Mouse (Mus musculus): ENCODE measurements at regions not wholly inside any gene's neighbourhood (a gene's known extent, or its start where the extent isn't known, plus 50 kb on each side); places are given as distances from the start of the nearest gene placed in this dataset.

- no peak overlapping the region for H3K4me2 ChIP-seq (replicated peaks; ENCODE audit: low read depth, low read length)
- WGBS = 95% methylated on average over 7 of the region's 7 CpGs
- no peaks in the 10 kb centered on the region for H3K27me3 ChIP-seq (ENCODE audit: control insufficient read depth, insufficient read depth, low read length)
- H3K4me3 ChIP-seq (ENCODE audit: low read depth, low read length) = no peak overlapping the region
- H3K36me3 ChIP-seq (ENCODE audit: control insufficient read depth, insufficient read depth, low read length) = no peaks in the 10 kb centered on the region
- H3K27ac ChIP-seq (ENCODE audit: low read depth, low read length) = no peak overlapping the region
- no peaks in the 10 kb centered on the region for H3K4me1 ChIP-seq (replicated peaks; ENCODE audit: control insufficient read depth, insufficient read depth, low read length)
- ATAC-seq (ENCODE audit: low FRiP score) = no peak
- H3K9me3 ChIP-seq (ENCODE audit: control insufficient read depth, low read length) = no peaks in the 10 kb centered on the region
- H3K9ac ChIP-seq (ENCODE audit: low read depth, low read length) = no peak overlapping the region
- no peak for DNase-seq (ENCODE audit: low spot score)
These were observed 90.6 kb upstream of the Dapk1 start for GRCm38 (mm10) chr13:60511101-60511500.

DNA sequence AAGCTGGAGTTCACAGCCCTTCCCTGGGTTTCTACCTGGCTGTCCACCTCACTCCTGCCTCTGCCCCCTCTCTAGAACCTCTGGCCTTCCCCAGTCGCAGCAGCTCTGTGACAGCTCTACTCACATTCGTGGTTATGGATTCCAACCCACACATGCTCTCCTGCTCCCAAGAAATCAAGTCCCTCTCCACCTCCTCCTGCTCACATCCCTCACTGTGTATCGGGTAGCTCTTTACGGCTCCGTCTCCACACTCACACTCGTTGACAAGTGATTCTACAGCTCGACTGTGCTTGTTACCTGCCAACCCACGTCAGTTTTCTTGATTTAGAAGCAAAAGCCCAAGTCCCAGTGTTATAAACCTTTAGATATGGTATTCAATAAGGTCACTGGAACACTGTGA is 90.1 kb upstream of the Dapk1 start:
- H3K9me3 ChIP-seq (ENCODE audit: control insufficient read depth, low read length) = no peaks in the 10 kb centered on the region
- H3K36me3 ChIP-seq (ENCODE audit: control insufficient read depth, insufficient read depth, low read length) = no peaks in the 10 kb centered on the region
- no peaks in the 10 kb centered on the region for H3K27me3 ChIP-seq (ENCODE audit: control insufficient read depth, insufficient read depth, low read length)
- H3K4me1 ChIP-seq (replicated peaks; ENCODE audit: control insufficient read depth, insufficient read depth, low read length) = no peaks in the 10 kb centered on the region
- no peak overlapping the region for H3K4me3 ChIP-seq (ENCODE audit: low read depth, low read length)
- ATAC-seq (ENCODE audit: low FRiP score) (no peak), DNase-seq (ENCODE audit: low spot score) (no peak)
- H3K9ac ChIP-seq (ENCODE audit: low read depth, low read length) = no peak overlapping the region
- no peak overlapping the region for H3K27ac ChIP-seq (ENCODE audit: low read depth, low read length)
- WGBS = 90% methylated on average over 8 of the region's 8 CpGs
- H3K4me2 ChIP-seq (replicated peaks; ENCODE audit: low read depth, low read length) = no peak overlapping the region

DNA sequence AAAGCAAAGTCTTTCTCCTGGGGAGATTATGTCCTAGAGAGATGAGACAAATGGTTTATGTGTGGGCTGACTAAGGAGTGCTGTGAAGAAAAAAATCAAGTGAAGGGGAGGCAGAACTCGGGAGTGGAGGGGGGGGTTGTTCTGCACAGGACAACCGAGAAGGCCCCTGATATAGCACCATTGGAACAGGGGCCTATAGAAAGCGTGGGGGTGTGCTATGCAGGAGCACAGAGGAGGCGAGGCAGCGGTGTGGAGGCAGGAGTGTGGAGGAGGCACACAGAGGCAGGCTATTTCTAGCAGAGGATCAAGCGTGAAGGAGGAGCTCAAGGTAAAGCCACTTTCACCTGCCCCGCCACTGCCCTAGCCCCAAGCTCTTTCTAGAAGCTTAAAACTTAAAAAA is 88.0 kb upstream of the Dapk1 start:
- Histone ChIP-seq H3K27me3 (ENCODE audit: control insufficient read depth, insufficient read depth, low read length) (no peaks in the 10 kb centered on the region), H3K4me1 (replicated peaks; ENCODE audit: control insufficient read depth, insufficient read depth, low read length) (no peaks in the 10 kb centered on the region), H3K9ac (ENCODE audit: low read depth, low read length) (no peak overlapping the region), H3K9me3 (ENCODE audit: control insufficient read depth, low read length) (no peaks in the 10 kb centered on the region), H3K27ac (ENCODE audit: low read depth, low read length) (no peak overlapping the region), H3K4me2 (replicated peaks; ENCODE audit: low read depth, low read length) (no peak overlapping the region), H3K36me3 (ENCODE audit: control insufficient read depth, insufficient read depth, low read length) (no peaks in the 10 kb centered on the region), H3K4me3 (ENCODE audit: low read depth, low read length) (no peak overlapping the region)
- ATAC-seq (ENCODE audit: low FRiP score) (no peak), DNase-seq (ENCODE audit: low spot score) (no peak)
- WGBS = 56% methylated on average over 7 of the region's 7 CpGs

- no peak overlapping the region for H3K4me2 ChIP-seq (replicated peaks; ENCODE audit: low read depth, low read length)
- H3K4me3 ChIP-seq (ENCODE audit: low read depth, low read length) = no peak overlapping the region
- H3K9ac ChIP-seq (ENCODE audit: low read depth, low read length) = no peak overlapping the region
- no peak for DNase-seq (ENCODE audit: low spot score)
- H3K4me1 ChIP-seq (replicated peaks; ENCODE audit: control insufficient read depth, insufficient read depth, low read length) = no peaks in the 10 kb centered on the region
- ATAC-seq (ENCODE audit: low FRiP score) = no peak
- no peaks in the 10 kb centered on the region for H3K27me3 ChIP-seq (ENCODE audit: control insufficient read depth, insufficient read depth, low read length)
- no peak overlapping the region for H3K27ac ChIP-seq (ENCODE audit: low read depth, low read length)
- no peaks in the 10 kb centered on the region for H3K36me3 ChIP-seq (ENCODE audit: control insufficient read depth, insufficient read depth, low read length)
- WGBS = 93% methylated on average over 9 of the region's 9 CpGs
- no peaks in the 10 kb centered on the region for H3K9me3 ChIP-seq (ENCODE audit: control insufficient read depth, low read length)
These were observed 86.9 kb upstream of the Dapk1 start for GRCm38 (mm10) chr13:60514806-60515205.

- ATAC-seq (ENCODE audit: low FRiP score) (no peak), DNase-seq (ENCODE audit: low spot score) (no peak)
- Histone ChIP-seq H3K36me3 (ENCODE audit: control insufficient read depth, insufficient read depth, low read length) (no peaks in the 10 kb centered on the region), H3K9me3 (ENCODE audit: control insufficient read depth, low read length) (no peaks in the 10 kb centered on the region), H3K9ac (ENCODE audit: low read depth, low read length) (no peak overlapping the region), H3K4me2 (replicated peaks; ENCODE audit: low read depth, low read length) (no peak overlapping the region), H3K4me3 (ENCODE audit: low read depth, low read length) (no peak overlapping the region), H3K4me1 (replicated peaks; ENCODE audit: control insufficient read depth, insufficient read depth, low read length) (no peaks in the 10 kb centered on the region), H3K27ac (ENCODE audit: low read depth, low read length) (no peak overlapping the region), H3K27me3 (ENCODE audit: control insufficient read depth, insufficient read depth, low read length) (no peaks in the 10 kb centered on the region)
- WGBS = 86% methylated on average over 2 of the region's 2 CpGs
These were observed 83.7 kb upstream of the Dapk1 start for GRCm38 (mm10) chr13:60518010-60518409.

DNA sequence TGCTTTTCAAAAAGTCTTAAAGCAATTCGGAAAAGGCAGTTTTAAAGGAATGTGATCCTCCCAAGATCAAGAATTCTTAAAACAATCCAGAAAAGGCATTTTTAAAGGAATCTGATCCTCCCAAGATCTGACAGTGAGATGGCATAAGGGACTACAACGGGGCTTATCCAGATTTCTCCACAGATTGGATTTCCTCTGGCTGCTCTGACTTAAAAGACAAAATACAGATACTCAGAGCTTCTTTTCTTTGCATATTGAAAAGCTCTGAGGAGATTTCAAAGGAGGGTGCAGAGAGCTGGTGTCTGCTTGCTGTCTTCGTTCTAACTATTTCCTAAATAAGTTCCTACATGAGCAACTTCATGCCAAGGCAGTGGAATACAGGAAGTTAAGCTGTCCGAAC is 82.0 kb upstream of the Dapk1 start:
- H3K27ac ChIP-seq (ENCODE audit: low read depth, low read length) = no peak overlapping the region
- no peaks in the 10 kb centered on the region for H3K36me3 ChIP-seq (ENCODE audit: control insufficient read depth, insufficient read depth, low read length)
- no peak overlapping the region for H3K4me3 ChIP-seq (ENCODE audit: low read depth, low read length)
- no peak overlapping the region for H3K4me2 ChIP-seq (replicated peaks; ENCODE audit: low read depth, low read length)
- no peaks in the 10 kb centered on the region for H3K9me3 ChIP-seq (ENCODE audit: control insufficient read depth, low read length)
- no peaks in the 10 kb centered on the region for H3K4me1 ChIP-seq (replicated peaks; ENCODE audit: control insufficient read depth, insufficient read depth, low read length)
- WGBS = 81% methylated on average over 4 of the region's 4 CpGs
- no peak overlapping the region for H3K9ac ChIP-seq (ENCODE audit: low read depth, low read length)
- H3K27me3 ChIP-seq (ENCODE audit: control insufficient read depth, insufficient read depth, low read length) = no peaks in the 10 kb centered on the region
- DNase-seq (ENCODE audit: low spot score) (no peak), ATAC-seq (ENCODE audit: low FRiP score) (no peak)

DNA sequence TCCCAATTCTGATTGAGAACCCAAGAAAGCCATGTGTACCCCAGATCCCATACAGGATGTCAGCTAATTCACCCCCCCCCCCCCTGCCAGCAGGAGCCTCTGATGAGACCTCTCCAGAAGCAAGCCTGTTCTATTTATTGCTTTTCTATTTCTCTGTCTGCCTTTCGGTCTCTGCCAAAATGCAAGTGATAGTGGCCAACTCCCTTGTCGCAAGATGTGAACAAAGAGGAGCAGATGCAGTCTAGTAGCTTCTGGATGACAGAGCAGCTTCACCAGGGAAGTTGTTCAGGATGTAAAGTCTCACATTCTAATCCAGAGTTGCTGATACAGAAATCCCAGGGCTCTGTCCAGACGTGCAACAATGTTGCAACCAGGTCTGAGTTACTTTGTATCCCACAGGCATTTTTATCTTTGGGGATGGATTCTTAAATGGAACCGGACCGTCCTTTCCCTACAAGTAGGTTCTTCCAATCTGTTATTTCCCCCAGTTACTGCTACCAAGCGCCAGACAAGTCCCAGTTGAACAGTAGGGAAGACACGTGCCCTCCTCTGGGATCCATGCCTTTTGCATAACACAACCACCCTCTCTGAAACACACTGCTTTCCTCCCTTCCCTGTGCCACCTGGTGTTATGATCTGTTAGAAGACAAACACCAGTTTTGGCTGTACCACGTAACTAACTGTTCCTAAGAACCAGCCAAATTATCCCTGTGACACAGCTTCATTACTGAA is 78.9 kb upstream of the Dapk1 start:
- no peak for DNase-seq (ENCODE audit: low spot score)
- Histone ChIP-seq H3K36me3 (ENCODE audit: control insufficient read depth, insufficient read depth, low read length) (no peaks in the 10 kb centered on the region), H3K4me2 (replicated peaks; ENCODE audit: low read depth, low read length) (no peak overlapping the region), H3K27ac (ENCODE audit: low read depth, low read length) (no peak overlapping the region), H3K4me1 (replicated peaks; ENCODE audit: control insufficient read depth, insufficient read depth, low read length) (no peaks in the 10 kb centered on the region), H3K27me3 (ENCODE audit: control insufficient read depth, insufficient read depth, low read length) (no peaks in the 10 kb centered on the region), H3K9me3 (ENCODE audit: control insufficient read depth, low read length) (no peaks in the 10 kb centered on the region), H3K9ac (ENCODE audit: low read depth, low read length) (no peak overlapping the region), H3K4me3 (ENCODE audit: low read depth, low read length) (no peak overlapping the region)
- no peak for ATAC-seq (ENCODE audit: low FRiP score)
- WGBS = 75% methylated on average over 8 of the region's 8 CpGs

GRCm38 (mm10) chr13:60527806-60528205 is 73.9 kb upstream of the Dapk1 start:
- H3K4me2 ChIP-seq (replicated peaks; ENCODE audit: low read depth, low read length) = no peak overlapping the region
- no peaks in the 10 kb centered on the region for H3K27me3 ChIP-seq (ENCODE audit: control insufficient read depth, insufficient read depth, low read length)
- no peak overlapping the region for H3K27ac ChIP-seq (ENCODE audit: low read depth, low read length)
- H3K9me3 ChIP-seq (ENCODE audit: control insufficient read depth, low read length) = no peaks in the 10 kb centered on the region
- no peaks in the 10 kb centered on the region for H3K4me1 ChIP-seq (replicated peaks; ENCODE audit: control insufficient read depth, insufficient read depth, low read length)
- DNase-seq (ENCODE audit: low spot score) (no peak), ATAC-seq (ENCODE audit: low FRiP score) (no peak)
- 82% methylated on average over 2 of the region's 2 CpGs for WGBS
- no peak overlapping the region for H3K9ac ChIP-seq (ENCODE audit: low read depth, low read length)
- no peaks in the 10 kb centered on the region for H3K36me3 ChIP-seq (ENCODE audit: control insufficient read depth, insufficient read depth, low read length)
- H3K4me3 ChIP-seq (ENCODE audit: low read depth, low read length) = no peak overlapping the region

DNA sequence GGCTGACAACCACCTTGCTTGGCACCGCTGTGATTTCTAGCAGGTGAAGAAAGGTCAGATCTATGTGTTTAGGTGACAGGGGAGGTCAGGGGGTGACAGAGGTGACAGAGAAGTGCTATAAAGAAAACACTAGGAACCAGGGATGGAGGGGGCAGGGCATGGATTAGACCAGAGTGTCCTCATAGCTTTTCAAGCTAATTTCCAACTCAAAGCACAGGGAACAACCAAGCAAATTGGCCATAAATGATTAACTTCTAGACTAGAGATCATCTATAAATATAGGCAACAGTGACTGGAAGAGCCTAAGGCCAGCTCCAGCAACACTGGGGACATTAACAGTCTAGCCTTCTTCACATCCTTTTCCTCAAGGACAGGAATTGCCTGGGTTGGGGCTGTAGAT is 72.9 kb upstream of the Dapk1 start:
- no peak for DNase-seq (ENCODE audit: low spot score)
- no peak overlapping the region for H3K9ac ChIP-seq (ENCODE audit: low read depth, low read length)
- no peaks in the 10 kb centered on the region for H3K27me3 ChIP-seq (ENCODE audit: control insufficient read depth, insufficient read depth, low read length)
- H3K9me3 ChIP-seq (ENCODE audit: control insufficient read depth, low read length) = no peaks in the 10 kb centered on the region
- H3K4me2 ChIP-seq (replicated peaks; ENCODE audit: low read depth, low read length) = no peak overlapping the region
- H3K4me3 ChIP-seq (ENCODE audit: low read depth, low read length) = no peak overlapping the region
- peak; percentile 13; the same call in 1 of the 2 replicates for ATAC-seq (ENCODE audit: low FRiP score)
- peak overlapping the region; percentile 58; the same call in 1 of the 2 replicates for H3K27ac ChIP-seq (ENCODE audit: low read depth, low read length)
- H3K4me1 ChIP-seq (replicated peaks; ENCODE audit: control insufficient read depth, insufficient read depth, low read length) = no peaks in the 10 kb centered on the region
- 69% methylated on average over 1 of the region's 1 CpGs for WGBS
- H3K36me3 ChIP-seq (ENCODE audit: control insufficient read depth, insufficient read depth, low read length) = no peaks in the 10 kb centered on the region

All from hindbrain, embryonic 11.5 days (tissue).